Mouse (Mus musculus) heart, adult 2 months (tissue): ENCODE results near the gene Gm42742. TPM values are rescaled to one million over a fixed set of nuclear protein-coding genes. Genes with fewer than 3 reads are reported as not detected.

Experiments used
- DNase-seq, 2 experiments: peaks; one replicate each; pipeline ENCODE4 v3.0.0; 2021
- H3K27ac ChIP-seq: fragments of 200-600 bp; 2 replicates; pipeline ENCODE4 v1.8.1; 2022
- H3K27me3 ChIP-seq: fragments of 200-500 bp; 2 replicates; pipeline ENCODE4 v1.6.1; 2012; ENCODE audit warnings: mild to moderate bottlenecking, low read length, inconsistent platforms, mixed read lengths; ENCODE audit not compliant: control insufficient read depth, insufficient read depth
- H3K36me3 ChIP-seq: fragments of 200-500 bp; 2 replicates; pipeline ENCODE4 v1.6.1; 2012; ENCODE audit warnings: low read length, inconsistent platforms; ENCODE audit not compliant: control insufficient read depth, insufficient read depth
- H3K4me1 ChIP-seq: fragments of 200-500 bp; 2 replicates; pipeline ENCODE4 v1.6.1; 2011; ENCODE audit warnings: low read length; ENCODE audit not compliant: control insufficient read depth, insufficient read depth
- H3K4me3 ChIP-seq: fragments of 200-600 bp; 2 replicates; pipeline ENCODE4 v1.8.1; 2022
- H3K79me2 ChIP-seq: fragments of 200-500 bp; replicated peaks from 2 replicates; pipeline ENCODE4 v1.6.1; 2012; ENCODE audit warnings: mild to moderate bottlenecking, inconsistent platforms, low read length, moderate library complexity, mixed read lengths; ENCODE audit not compliant: control insufficient read depth, insufficient read depth
- H3K9ac ChIP-seq: fragments of 200-500 bp; 2 replicates; pipeline ENCODE4 v1.6.1; 2012; ENCODE audit warnings: low read depth, mild to moderate bottlenecking, control low read depth, inconsistent platforms, low read length, mixed read lengths
- CTCF ChIP-seq: fragments of 200-600 bp; IDR thresholded peaks from 2 replicates; pipeline ENCODE4 v1.8.1; 2022; ENCODE audit warnings: antibody characterized with exemption, mild to moderate bottlenecking, moderate library complexity
- EP300 ChIP-seq: fragments of 200-500 bp; IDR thresholded peaks from 2 replicates; pipeline ENCODE4 v1.6.1; 2011; ENCODE audit warnings: low read depth, low read length, control low read depth; ENCODE audit not compliant: insufficient read depth
- POLR2A ChIP-seq: fragments of 200-500 bp; IDR thresholded peaks from 2 replicates; pipeline ENCODE4 v1.6.1; 2011; ENCODE audit warnings: mild to moderate bottlenecking, low read depth, low read length, control low read depth; ENCODE audit not compliant: insufficient read depth
- WGBS: fragments of 180-500 bp; shearing (Covaris S2); methylation state at CpG from one replicate; pipeline ENCODE4 v1.1.7; 2018; 5-methylcytosine and 5-hydroxymethylcytosine counted together
- intact Hi-C: fragments of 180-260 bp; cut with DNase I; formaldehyde crosslinking; loops from one replicate; pipeline ENCODE4 v1.15.1; 2025
- polyA plus RNA-seq: library from polyadenylated mRNA; depleted of rRNA; stranded (reverse); fragments of >200 nt; gene quantifications from 2 replicates; pipeline ENCODE4 v1.2.3, GENCODE M21; 2012
- total RNA-seq, 2 experiments: library from RNA; stranded (reverse); gene quantifications; 2 replicates each; pipeline ENCODE4 v1.2.3; 2021

The Gm42742 gene
- total and polyA plus RNA-seq, 3 experiments: 15.9 to 25.8 (median 21.7) TPM

- WGBS: 93% methylated on average over 2 of the region's 2 CpGs
- Histone ChIP-seq H3K27ac (no peak overlapping the region), H3K9ac (no peak overlapping the region), H3K4me3 (no peak overlapping the region), H3K36me3 (peaks cover 9% of the 10 kb centered on the region), H3K4me1 (peaks cover 26% of the 10 kb centered on the region), H3K79me2 (peaks cover 4% of the 10 kb centered on the region; the same call in 1 of the 2 replicates), H3K27me3 (no peaks in the 10 kb centered on the region)
- no peak for DNase-seq
- intact Hi-C loops: loop anchor here (10.0 kb wide), 1 partner anchor 184 kb away; the partner anchor contains the start of gene Cd2bp2
- no peak for TF ChIP-seq CTCF
- no peak for TF ChIP-seq POLR2A
- TF ChIP-seq EP300: no peak
These were observed 9.8 kb downstream of the Gm42742 start for GRCm38 (mm10) chr7:127011051-127011450.

GRCm38 (mm10) chr7:127009307-127010085 lies 11.4 kb downstream of the Gm42742 start:
- intact Hi-C loops: loop anchor here (10.0 kb wide), 1 partner anchor 185 kb away; the partner anchor contains the start of gene Cd2bp2
- WGBS: 78% methylated on average over 17 of the region's 17 CpGs
- H3K79me2 ChIP-seq: 0 out of 2 replicates have a peak, but pooled peaks cover 4% of the 10 kb centered on the region
- TF ChIP-seq CTCF (no peak), POLR2A (no peak), EP300 (no peak)
- H3K9ac ChIP-seq: no peak overlapping the region
- no peak overlapping the region for H3K4me3 ChIP-seq
- H3K36me3 ChIP-seq: peaks cover 4% of the 10 kb centered on the region; the same call in 1 of the 2 replicates
- H3K4me1 ChIP-seq: peaks cover 19% of the 10 kb centered on the region
- no peaks in the 10 kb centered on the region for H3K27me3 ChIP-seq
- peak overlapping the region; percentile 87 for H3K27ac ChIP-seq
- DNase-seq: no peak

- no peak overlapping the region for H3K4me3 ChIP-seq
- 26% methylated on average over 9 of the region's 9 CpGs for WGBS
These were observed 12.5 kb downstream of the Gm42742 start for GRCm38 (mm10) chr7:127008239-127009019.

GRCm38 (mm10) chr7:127007313-127008024 lies 13.4 kb downstream of the Gm42742 start:
- Histone ChIP-seq H3K36me3 (peaks cover 4% of the 10 kb centered on the region; the same call in 1 of the 2 replicates), H3K27me3 (no peaks in the 10 kb centered on the region), H3K4me1 (peaks cover 15% of the 10 kb centered on the region), H3K27ac (peak overlapping the region; percentile 87), H3K4me3 (no peak overlapping the region), H3K9ac (no peak overlapping the region), H3K79me2 (0 out of 2 replicates have a peak, but pooled peaks cover 1% of the 10 kb centered on the region)
- WGBS: 87% methylated on average over 6 of the region's 6 CpGs
- intact Hi-C loops: no loop called here
- no peak for DNase-seq
- TF ChIP-seq EP300 (no peak), POLR2A (no peak), CTCF (no peak)

More at GRCm38 (mm10) chr7:127008239-127009019, 12.5 kb downstream of the Gm42742 start:
- Histone ChIP-seq H3K27ac (peak overlapping the region; percentile 87), H3K79me2 (0 out of 2 replicates have a peak, but pooled peaks cover 1% of the 10 kb centered on the region), H3K4me1 (peaks cover 18% of the 10 kb centered on the region), H3K27me3 (no peaks in the 10 kb centered on the region), H3K36me3 (peaks cover 4% of the 10 kb centered on the region; the same call in 1 of the 2 replicates), H3K9ac (peak overlapping the region; percentile 47)
- peak; percentile 81 to 87 for DNase-seq
- intact Hi-C loops: no loop called here
- peak; percentile 81 for TF ChIP-seq EP300
- no peak for TF ChIP-seq CTCF
- no peak; the same call in none of the 2 replicates for TF ChIP-seq POLR2A

GRCm38 (mm10) chr7:127004122-127004875 lies 16.6 kb downstream of the Gm42742 start:
- Histone ChIP-seq H3K27me3 (no peaks in the 10 kb centered on the region), H3K36me3 (peaks cover 4% of the 10 kb centered on the region; the same call in 1 of the 2 replicates), H3K4me3 (no peak overlapping the region), H3K9ac (no peak overlapping the region), H3K79me2 (no peaks in the 10 kb centered on the region), H3K4me1 (peaks cover 13% of the 10 kb centered on the region), H3K27ac (no peak overlapping the region)
- 83% methylated on average over 4 of the region's 4 CpGs for WGBS
- TF ChIP-seq CTCF: peak; percentile 52
- no peak for TF ChIP-seq EP300
- DNase-seq: no peak
- intact Hi-C loops: no loop called here
